Mouse (Mus musculus): ENCODE measurements around the gene Ffar4.

- TF ChIP-seq CTCF (IDR thresholded peaks at IDR 0.05; ENCODE audit: low read depth, low read length) (no peak), EP300 (IDR thresholded peaks at IDR 0.05; ENCODE audit: insufficient read depth, low read depth, low read length) (no peak)
Measured at GRCm38 (mm10) chr19:38077851-38078540, 18.9 kb upstream of the Ffar4 start.
